Mouse (Mus musculus) left cerebral cortex, postnatal 36 days (tissue): ENCODE measurements around the gene Vps37c. TPM values are rescaled to one million over a fixed set of nuclear protein-coding genes. Genes with fewer than 3 reads are reported as not detected.
A peak's percentile ranks its signal among the peaks of the same experiment; 100 is the strongest.

Experiments
- DNase-seq, 2 experiments: peaks; one replicate each; pipeline ENCODE4 v3.0.0; 2021 to 2022; ENCODE audit warnings: low spot score in 2 of 2, mixed read lengths in 1 of 2
- intact Hi-C: fragments of 180-260 bp; cut with DNase I; formaldehyde crosslinking; loops from one replicate; pipeline ENCODE4 v1.15.1; 2025
- total RNA-seq, 2 experiments: library from RNA; stranded (reverse); gene quantifications; 2 replicates each; pipeline ENCODE4 v1.2.3; 2021

The Vps37c gene
- total RNA-seq, 2 experiments from 2014 or later = 23.0 to 23.2 TPM

- peak; percentile 94 to 97 for DNase-seq
These were observed 21.0 kb downstream of the Vps37c start for GRCm38 (mm10) chr19:10709360-10710087.

GRCm38 (mm10) chr19:10710088-10710511 is 21.6 kb downstream of the Vps37c start:
- intact Hi-C loops = loop anchor here (5.0 to 10.0 kb wide), 2 partner anchors 125 to 157 kb away; partner anchors contain the start of genes Cd6, Slc15a3 and Tmem132a
- peak; percentile 55 to 68 for DNase-seq

More at GRCm38 (mm10) chr19:10709360-10710087, 21.0 kb downstream of the Vps37c start:
- intact Hi-C loops = loop anchor here (1.0 to 10.0 kb wide), 3 partner anchors 31 to 158 kb away; partner anchors contain the start of genes Cd6, Pga5, Slc15a3 and Tmem132a

- no peak for DNase-seq
- intact Hi-C loops = loop anchor here (5.0 to 10.0 kb wide), 2 partner anchors 124 to 157 kb away; partner anchors contain the start of genes Cd6, Slc15a3 and Tmem132a
These were observed 22.2 kb downstream of the Vps37c start for GRCm38 (mm10) chr19:10710751-10711150.

GRCm38 (mm10) chr19:10712194-10712593 is 23.7 kb downstream of the Vps37c start:
- intact Hi-C loops = loop anchor here (5.0 to 10.0 kb wide), 2 partner anchors 123 to 155 kb away; partner anchors contain the start of genes Cd6, Slc15a3 and Tmem132a
- no peak for DNase-seq

GRCm38 (mm10) chr19:10712646-10713045 is 24.1 kb downstream of the Vps37c start:
- DNase-seq = no peak
- intact Hi-C loops = loop anchor here (5.0 to 10.0 kb wide), 2 partner anchors 122 to 155 kb away; partner anchors contain the start of genes Cd6, Slc15a3 and Tmem132a

GRCm38 (mm10) chr19:10713551-10713950 is 25.0 kb downstream of the Vps37c start:
- no peak for DNase-seq
- intact Hi-C loops = loop anchor here (5.0 to 10.0 kb wide), 2 partner anchors 121 to 154 kb away; partner anchors contain the start of genes Cd6, Slc15a3 and Tmem132a

- DNase-seq = no peak
- intact Hi-C loops = loop anchor here (5.0 to 10.0 kb wide), 2 partner anchors 121 to 153 kb away; partner anchors contain the start of genes Cd6, Slc15a3 and Tmem132a
These were observed 25.6 kb downstream of the Vps37c start for GRCm38 (mm10) chr19:10714168-10714567.

GRCm38 (mm10) chr19:10714682-10715475 is 26.3 kb downstream of the Vps37c start:
- DNase-seq = peak; percentile 80 to 82
- intact Hi-C loops = loop anchor here (5.0 to 10.0 kb wide), 2 partner anchors 120 to 152 kb away; partner anchors contain the start of genes Cd6, Slc15a3 and Tmem132a

GRCm38 (mm10) chr19:10715476-10715875 is 26.9 kb downstream of the Vps37c start:
- intact Hi-C loops = loop anchor here (10.0 kb wide), 1 partner anchor 119 kb away; the partner anchor contains the start of genes Cd6 and Slc15a3
- DNase-seq = no peak

GRCm38 (mm10) chr19:10718251-10718775 is 29.8 kb downstream of the Vps37c start:
- DNase-seq = no peak
- intact Hi-C loops = loop anchor here (10.0 kb wide), 1 partner anchor 116 kb away; the partner anchor contains the start of genes Cd6 and Slc15a3

- intact Hi-C loops = loop anchor here (10.0 kb wide), 2 partner anchors 95 to 115 kb away; partner anchors contain the start of genes Cd6 and Slc15a3
- DNase-seq = no peak
These were observed 31.2 kb downstream of the Vps37c start for GRCm38 (mm10) chr19:10719751-10720150.

- no peak for DNase-seq
- intact Hi-C loops = loop anchor here (10.0 kb wide), 1 partner anchor 94 kb away; no protein-coding TSS in a partner anchor
These were observed 32.0 kb downstream of the Vps37c start for GRCm38 (mm10) chr19:10720524-10720923.

GRCm38 (mm10) chr19:10721064-10721463 is 32.5 kb downstream of the Vps37c start:
- intact Hi-C loops = loop anchor here (10.0 kb wide), 1 partner anchor 94 kb away; no protein-coding TSS in a partner anchor
- no peak for DNase-seq

GRCm38 (mm10) chr19:10723084-10723483 is 34.5 kb downstream of the Vps37c start:
- intact Hi-C loops = loop anchor here (10.0 kb wide), 1 partner anchor 92 kb away; no protein-coding TSS in a partner anchor
- no peak for DNase-seq

GRCm38 (mm10) chr19:10723649-10724048 is 35.1 kb downstream of the Vps37c start:
- DNase-seq = no peak
- intact Hi-C loops = loop anchor here (10.0 kb wide), 1 partner anchor 91 kb away; no protein-coding TSS in a partner anchor

- DNase-seq = no peak
- intact Hi-C loops = loop anchor here (10.0 kb wide), 1 partner anchor 90 kb away; no protein-coding TSS in a partner anchor
These were observed 36.3 kb downstream of the Vps37c start for GRCm38 (mm10) chr19:10724629-10725363.

GRCm38 (mm10) chr19:10729889-10730288 is 41.4 kb downstream of the Vps37c start:
- intact Hi-C loops = loop anchor here (10.0 kb wide), 1 partner anchor 85 kb away; no protein-coding TSS in a partner anchor

GRCm38 (mm10) chr19:10730469-10730868 is 41.9 kb downstream of the Vps37c start:
- no peak for DNase-seq
- intact Hi-C loops = no loop called here

More at GRCm38 (mm10) chr19:10729889-10730288, 41.4 kb downstream of the Vps37c start:
- DNase-seq = no peak
